Mouse (Mus musculus) ES-Bruce4 (cell line): ENCODE measurements around the gene Vkorc1l1. TPM values are rescaled to one million over a fixed set of nuclear protein-coding genes. Genes with fewer than 3 reads are reported as not detected.
A peak's percentile ranks its signal among the peaks of the same experiment; 100 is the strongest.

Experiments used
- H3K27ac ChIP-seq: 2 replicates; pipeline ENCODE4 v1.5.1; 2012; ENCODE audit warnings: low read length, inconsistent platforms; ENCODE audit not compliant: insufficient read depth
- H3K27me3 ChIP-seq: 2 replicates; pipeline ENCODE4 v1.6.1; 2012; ENCODE audit warnings: mild to moderate bottlenecking, low read length, inconsistent platforms; ENCODE audit not compliant: control insufficient read depth, poor library complexity, insufficient read depth, severe bottlenecking
- H3K36me3 ChIP-seq: 2 replicates; pipeline ENCODE4 v1.6.1; 2012; ENCODE audit warnings: inconsistent platforms, mild to moderate bottlenecking, low read length, moderate library complexity; ENCODE audit not compliant: control insufficient read depth, poor library complexity, insufficient read depth, severe bottlenecking
- H3K4me1 ChIP-seq: one replicate; pipeline ENCODE4 v1.8.1; 2011; ENCODE audit warnings: low read length; ENCODE audit not compliant: control insufficient read depth, insufficient read depth
- H3K4me3 ChIP-seq: 2 replicates; pipeline ENCODE4 v1.5.1; 2011; ENCODE audit warnings: low read depth, mild to moderate bottlenecking, low read length
- H3K9ac ChIP-seq: 2 replicates; pipeline ENCODE4 v1.6.1; 2012; ENCODE audit warnings: low read depth, mild to moderate bottlenecking, inconsistent platforms; ENCODE audit not compliant: poor library complexity, severe bottlenecking
- H3K9me3 ChIP-seq: replicated peaks from 2 replicates; pipeline ENCODE4 v1.6.1; 2012; ENCODE audit warnings: mild to moderate bottlenecking, low read length, inconsistent platforms; ENCODE audit not compliant: control insufficient read depth, poor library complexity, insufficient read depth, severe bottlenecking
- CTCF ChIP-seq: IDR thresholded peaks from one replicate; pipeline ENCODE4 v1.8.1; 2011; ENCODE audit warnings: low read depth, low read length
- EP300 ChIP-seq: IDR thresholded peaks from 2 replicates; pipeline ENCODE4 v1.6.1; 2011; ENCODE audit warnings: low read depth, low read length; ENCODE audit not compliant: insufficient read depth
- POLR2A ChIP-seq: IDR thresholded peaks from one replicate; pipeline ENCODE4 v1.8.1; 2011; ENCODE audit warnings: low read length; ENCODE audit not compliant: insufficient read depth
- polyA plus RNA-seq: library from polyadenylated mRNA; stranded (reverse); fragments of >200 nt; gene quantifications from 2 replicates; pipeline ENCODE4 v1.2.4, GENCODE M21; 2011; ENCODE audit warnings: low read depth; ENCODE audit not compliant: missing spikeins, insufficient read depth, insufficient read length

Vkorc1l1 gene
- 72.6 and 73.3 TPM in 2 replicates for polyA plus RNA-seq

DNA sequence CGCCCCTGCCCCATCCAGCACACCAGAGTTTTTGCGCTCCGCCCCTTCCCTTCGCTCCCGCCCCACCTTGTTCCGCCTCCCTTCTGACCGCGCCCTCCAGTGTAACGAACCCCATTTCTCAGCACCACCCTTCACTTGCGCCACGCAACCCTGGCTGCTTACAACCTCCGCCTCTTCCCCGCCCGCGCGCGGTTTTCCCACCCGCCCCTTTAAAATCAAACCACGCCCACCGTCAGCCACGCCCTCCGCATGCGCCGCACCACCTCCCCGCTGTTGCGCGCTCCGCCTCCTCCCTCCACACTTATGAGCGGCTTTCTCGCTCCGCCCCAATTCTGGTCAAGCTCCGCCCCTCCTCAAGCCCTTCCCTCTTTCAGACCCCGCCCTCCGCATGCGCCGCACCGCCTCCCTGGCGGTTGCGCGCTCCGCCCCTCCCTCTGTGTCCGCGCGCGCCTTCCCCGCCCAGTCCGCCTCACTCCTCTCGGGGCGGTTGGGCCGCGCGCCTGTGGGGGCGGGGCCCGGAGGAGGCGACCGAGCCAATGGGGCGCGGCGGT is at the start of gene Vkorc1l1:
Vkorc1l1 (plus strand) TSS at position 476 of the 551 bp plus-strand sequence.
- Histone ChIP-seq H3K27me3 (no peaks in the 10 kb centered on the region), H3K9me3 (no peaks in the 10 kb centered on the region), H3K4me3 (peak within 1 kb of the TSS; percentile 90), H3K9ac (peak within 1 kb of the TSS; percentile 100), H3K36me3 (peaks cover 10% of the 10 kb centered on the region), H3K27ac (peak within 1 kb of the TSS; percentile 75), H3K4me1 (peaks cover 1% of the 10 kb centered on the region)
- TF ChIP-seq EP300 (0 out of 2 replicates have a peak, but pooled peaks have one; percentile 25), POLR2A (no peak), CTCF (no peak)

DNA sequence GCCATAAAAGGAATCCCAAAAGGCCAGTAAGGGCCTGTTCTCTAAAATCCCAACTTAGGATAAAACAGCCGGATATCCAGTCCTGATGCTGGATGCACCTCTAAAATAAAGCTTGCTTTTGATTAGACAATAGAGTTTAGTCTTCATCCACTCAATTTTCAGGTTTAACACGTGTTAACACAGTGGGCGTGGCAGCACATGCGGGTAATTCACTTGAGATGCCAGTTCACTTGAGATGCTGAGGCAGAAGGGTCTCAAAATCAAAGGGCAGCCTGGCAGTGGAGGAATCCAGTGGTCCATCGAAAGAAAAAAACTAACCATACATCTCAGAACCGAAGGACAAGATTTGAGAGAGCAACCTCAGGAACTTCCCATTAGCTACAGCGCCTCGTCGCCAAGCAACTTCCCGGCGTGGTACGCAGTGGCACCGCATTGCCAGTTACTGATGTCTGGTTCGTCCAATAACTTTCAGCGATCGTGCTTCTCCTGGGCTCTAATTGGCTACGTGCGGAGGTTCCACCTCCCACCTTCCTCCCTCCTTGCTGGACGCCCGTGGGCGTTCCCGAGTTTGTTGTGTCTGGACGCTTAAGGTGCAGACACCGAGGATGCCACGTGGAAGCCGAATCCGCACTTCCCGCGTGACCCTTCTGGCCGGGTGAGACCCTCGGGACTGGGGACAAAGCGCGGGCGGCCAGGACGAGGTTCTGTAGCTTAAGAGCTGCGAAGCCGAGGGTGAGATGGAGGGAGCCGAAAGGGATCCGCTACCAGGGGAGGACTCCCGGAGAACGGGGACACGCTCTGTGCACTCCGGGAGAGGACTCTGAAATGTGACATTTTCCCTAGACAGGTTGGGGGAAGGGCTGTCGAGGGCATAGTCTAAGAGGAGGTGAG is 46.3 kb upstream of the Vkorc1l1 start, which contains the start of gene Zbed5:
Zbed5 (plus strand) TSS at position 526 of the 891 bp plus-strand sequence.
- Histone ChIP-seq H3K27ac (no peak within 1 kb of the TSS), H3K4me1 (peaks cover 1% of the 10 kb centered on the region)
- TF ChIP-seq EP300 (no peak), POLR2A (no peak), CTCF (no peak)

DNA sequence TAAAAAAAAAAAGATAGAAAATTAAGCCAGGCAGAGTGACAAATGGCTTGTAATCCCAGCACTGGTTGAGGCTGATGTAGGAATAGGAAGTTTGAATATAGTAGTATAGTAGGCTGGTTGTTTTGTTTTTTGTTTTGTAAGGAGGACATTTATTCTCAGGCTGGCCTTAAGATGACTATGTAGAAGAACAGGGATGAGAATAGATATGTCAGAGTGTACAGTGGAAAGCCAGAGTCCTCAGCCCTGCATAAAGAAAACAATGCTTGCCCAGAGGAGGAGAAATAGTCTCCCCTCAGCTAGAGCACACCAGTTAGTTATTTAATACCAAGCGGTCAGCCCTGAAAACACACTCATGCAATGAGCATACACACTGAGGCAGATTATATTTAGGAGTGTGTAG is 43.3 kb upstream of the Vkorc1l1 start, which contains the start of gene Phkg1:
Phkg1 (minus strand) TSS at position 101 of the 400 bp plus-strand sequence.
- no peak within 1 kb of the TSS for H3K9ac ChIP-seq
- no peak within 1 kb of the TSS for H3K27ac ChIP-seq
- no peaks in the 10 kb centered on the region for H3K9me3 ChIP-seq
- peaks cover 1% of the 10 kb centered on the region for H3K4me1 ChIP-seq
- no peaks in the 10 kb centered on the region for H3K27me3 ChIP-seq
- no peak within 1 kb of the TSS for H3K4me3 ChIP-seq
- H3K36me3 ChIP-seq: peaks cover 15% of the 10 kb centered on the region
- TF ChIP-seq EP300: no peak
- no peak for TF ChIP-seq POLR2A
- TF ChIP-seq CTCF: no peak

More for the DNA sequence above, 46.3 kb upstream of the Vkorc1l1 start, which contains the start of gene Zbed5:
- H3K9me3 ChIP-seq: no peaks in the 10 kb centered on the region
- H3K4me3 ChIP-seq: peak within 1 kb of the TSS; percentile 78
- H3K36me3 ChIP-seq: no peaks in the 10 kb centered on the region
- H3K27me3 ChIP-seq: no peaks in the 10 kb centered on the region
- peak within 1 kb of the TSS; percentile 50 for H3K9ac ChIP-seq

- H3K27me3 ChIP-seq: no peaks in the 10 kb centered on the region
- no peaks in the 10 kb centered on the region for H3K4me1 ChIP-seq
- H3K4me3 ChIP-seq: no peak overlapping the region; the same call in 1 of the 2 replicates
- no peak overlapping the region for H3K27ac ChIP-seq
- TF ChIP-seq EP300: no peak
- no peak for TF ChIP-seq CTCF
- no peak for TF ChIP-seq POLR2A
- peak overlapping the region; percentile 44 for H3K9ac ChIP-seq
- peaks cover 3% of the 10 kb centered on the region for H3K36me3 ChIP-seq
- no peaks in the 10 kb centered on the region for H3K9me3 ChIP-seq
Observed at GRCm38 (mm10) chr5:129907775-129908174, 34.0 kb upstream of the Vkorc1l1 start.

DNA sequence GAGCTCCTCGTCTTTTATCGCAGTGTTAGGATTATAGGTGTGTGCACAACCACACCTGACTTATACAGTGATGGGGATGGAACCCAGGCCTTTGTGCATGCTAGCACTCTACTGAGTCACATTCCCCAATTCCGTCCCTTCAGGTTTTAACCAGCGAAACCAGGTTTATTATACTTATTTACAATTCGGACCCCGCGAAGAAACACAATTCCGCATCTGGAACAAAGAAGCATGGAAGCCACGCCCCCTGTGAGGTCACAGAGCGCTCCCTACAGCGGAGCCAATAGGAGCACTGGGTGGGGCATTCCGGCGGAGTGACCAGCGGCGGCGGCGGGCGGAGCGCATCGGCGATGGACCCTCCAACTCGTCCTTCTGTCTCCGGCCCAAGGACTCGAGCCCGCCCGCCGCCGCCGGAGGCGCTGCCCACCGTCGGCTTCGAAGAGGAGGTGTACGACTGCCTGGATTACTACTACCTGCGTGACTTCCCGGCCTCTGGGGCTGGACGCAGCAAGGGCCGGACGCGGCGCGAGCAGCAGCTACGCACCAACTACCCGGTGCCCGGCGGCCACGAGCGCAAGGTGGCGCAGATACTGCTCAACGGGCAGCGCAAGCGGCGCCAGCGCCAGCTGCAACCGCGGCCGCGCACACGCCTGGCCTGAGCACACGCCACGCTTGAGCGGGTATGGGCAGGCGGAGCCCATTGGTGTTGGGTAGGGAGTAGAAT is 33.4 kb upstream of the Vkorc1l1 start, which contains the start of gene Nupr1l:
Nupr1l (plus strand) TSS at position 299 of the 724 bp plus-strand sequence.
- Histone ChIP-seq H3K27ac (no peak within 1 kb of the TSS), H3K36me3 (no peaks in the 10 kb centered on the region), H3K27me3 (no peaks in the 10 kb centered on the region), H3K9ac (peak within 1 kb of the TSS; percentile 44), H3K9me3 (no peaks in the 10 kb centered on the region), H3K4me3 (peak within 1 kb of the TSS; percentile 96), H3K4me1 (no peaks in the 10 kb centered on the region)
- TF ChIP-seq CTCF (no peak), POLR2A (peak; percentile 67)
